Mouse (Mus musculus): ENCODE results near the gene Dync1h1.
"Not testable (repeated sequence)": the region's sequence is repeated elsewhere in the genome, so short reads cannot be mapped to it uniquely, and the experiment has no call there.

The Dync1h1 gene

GRCm38 (mm10) chr12:110696173-110696974, 95.1 kb downstream of the Dync1h1 start:
- DNase-seq (ENCODE audit: low spot score in 2 of 2): peak; percentile 98 to 99

GRCm38 (mm10) chr12:110696975-110697400, 95.7 kb downstream of the Dync1h1 start:
- no peak for DNase-seq (ENCODE audit: low spot score in 2 of 2)

GRCm38 (mm10) chr12:110697457-110697856, 96.2 kb downstream of the Dync1h1 start:
- DNase-seq (ENCODE audit: low spot score in 2 of 2): no peak

GRCm38 (mm10) chr12:110698080-110698479, 96.8 kb downstream of the Dync1h1 start:
- no peak for DNase-seq (ENCODE audit: low spot score in 2 of 2)

- no peak for DNase-seq (ENCODE audit: low spot score in 2 of 2)
Observed at GRCm38 (mm10) chr12:110698523-110699170, 97.4 kb downstream of the Dync1h1 start.

- DNase-seq (ENCODE audit: low spot score in 2 of 2): no peak
Observed at GRCm38 (mm10) chr12:110699171-110699547, 97.9 kb downstream of the Dync1h1 start.

GRCm38 (mm10) chr12:110700730-110701129, 99.5 kb downstream of the Dync1h1 start:
- DNase-seq (ENCODE audit: low spot score in 2 of 2): no peak

- DNase-seq (ENCODE audit: low spot score in 2 of 2): not testable (repeated sequence)
Observed at GRCm38 (mm10) chr12:110701363-110701762, 100.1 kb downstream of the Dync1h1 start.

GRCm38 (mm10) chr12:110702556-110702955, 101.3 kb downstream of the Dync1h1 start, which contains the start of gene Hsp90aa1:
TSS of gene Hsp90aa1 (minus strand) at chr12:110702728.
- DNase-seq (ENCODE audit: low spot score in 2 of 2): no peak

GRCm38 (mm10) chr12:110703008-110703471, 101.8 kb downstream of the Dync1h1 start:
- DNase-seq (ENCODE audit: low spot score in 2 of 2): peak; percentile 76 to 86

GRCm38 (mm10) chr12:110703682-110704081, 102.4 kb downstream of the Dync1h1 start:
- no peak for DNase-seq (ENCODE audit: low spot score in 2 of 2)

- DNase-seq (ENCODE audit: low spot score in 2 of 2): not testable (repeated sequence)
Observed at GRCm38 (mm10) chr12:110705419-110705818, 104.2 kb downstream of the Dync1h1 start.

- no peak for DNase-seq (ENCODE audit: low spot score in 2 of 2)
Observed at GRCm38 (mm10) chr12:110706337-110707231, 105.3 kb downstream of the Dync1h1 start.

GRCm38 (mm10) chr12:110707451-110707850, 106.2 kb downstream of the Dync1h1 start:
- DNase-seq (ENCODE audit: low spot score in 2 of 2): no peak

GRCm38 (mm10) chr12:110711270-110711669, 110.0 kb downstream of the Dync1h1 start:
- DNase-seq (ENCODE audit: low spot score in 2 of 2): no peak

- no peak for DNase-seq (ENCODE audit: low spot score in 2 of 2)
Observed at GRCm38 (mm10) chr12:110713784-110714183, 112.5 kb downstream of the Dync1h1 start.

GRCm38 (mm10) chr12:110714215-110714614, 113.0 kb downstream of the Dync1h1 start:
- DNase-seq (ENCODE audit: low spot score in 2 of 2): no peak

GRCm38 (mm10) chr12:110716004-110716403, 114.8 kb downstream of the Dync1h1 start:
- DNase-seq (ENCODE audit: low spot score in 2 of 2): no peak
